Mouse (Mus musculus) stomach, postnatal 0 days (tissue): ENCODE data around the gene Scube3.

Experiments
- CTCF ChIP-seq: IDR thresholded peaks from 2 replicates; pipeline ENCODE4 v1.5.1; 2016; ENCODE audit warnings: antibody characterized with exemption, low read depth, mild to moderate bottlenecking, moderate library complexity
- EP300 ChIP-seq: optimal IDR thresholded peaks from 2 replicates; pipeline ENCODE3; 2016; ENCODE audit warnings: antibody characterized with exemption

GRCm38 (mm10) chr17:28122949-28123348, 19.0 kb upstream of the Scube3 start:
- TF ChIP-seq EP300 (no peak), CTCF (no peak)
